Mouse (Mus musculus): ENCODE results near the gene Lin28b. TPM values are rescaled to one million over a fixed set of nuclear protein-coding genes. Genes with fewer than 3 reads are reported as not detected.
"Not testable (repeated sequence)": the region's sequence is repeated elsewhere in the genome, so short reads cannot be mapped to it uniquely, and the experiment has no call there.

Gene Lin28b
- total RNA-seq, 2 experiments from 2014 or later, result not detected

DNA sequence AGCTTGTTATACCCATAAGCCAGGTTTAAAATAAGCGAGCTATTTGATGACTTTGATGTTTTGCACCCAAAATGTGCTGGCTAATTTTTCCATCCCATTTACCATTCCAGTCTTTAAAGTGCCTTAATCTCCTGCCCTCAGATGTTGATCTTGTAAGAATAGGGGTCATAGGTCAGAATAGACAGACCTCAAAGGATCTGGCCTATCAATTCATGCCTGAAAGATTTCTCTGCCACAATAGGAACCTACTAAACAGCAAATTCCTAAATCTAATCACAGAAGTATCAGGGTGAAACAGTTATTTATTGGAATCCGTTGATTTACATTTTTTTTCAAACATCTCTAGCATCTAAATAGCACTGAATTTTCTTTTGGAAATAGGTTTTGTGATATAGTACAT is 74.5 kb downstream of the Lin28b start:
- no peak for DNase-seq (ENCODE audit: low spot score)

DNA sequence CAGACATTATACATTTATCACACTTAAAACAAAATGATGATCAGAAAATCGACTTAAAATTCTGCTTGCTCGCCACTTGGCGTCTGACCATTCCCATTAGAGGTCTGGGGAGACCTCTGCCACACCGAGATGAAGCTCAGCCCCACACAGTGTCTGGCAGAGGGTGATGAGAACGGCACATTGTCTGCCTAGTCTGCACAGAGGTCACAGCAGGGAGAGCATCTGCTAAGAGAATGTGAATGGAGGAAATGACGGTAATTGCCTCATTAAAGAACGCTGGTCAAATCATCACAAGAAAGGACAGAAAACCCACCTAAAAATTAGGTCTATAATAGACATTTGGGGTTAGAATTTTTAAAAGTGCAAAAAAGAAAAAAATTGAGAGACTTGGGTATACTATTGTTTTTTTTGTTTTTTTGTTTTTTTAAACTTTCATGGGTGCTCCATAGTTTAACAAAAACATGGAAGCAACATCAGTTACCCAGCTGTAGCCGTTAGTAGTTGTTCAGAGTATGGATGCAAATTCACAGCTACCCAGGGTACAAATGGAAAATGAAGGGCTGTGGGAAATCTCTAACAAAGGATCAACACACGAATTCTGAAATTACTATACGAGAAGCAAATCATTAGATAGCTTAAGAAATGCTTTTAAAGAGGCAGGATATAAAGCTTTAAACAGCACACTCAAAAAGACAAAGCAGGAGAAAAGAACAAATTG is 75.4 kb downstream of the Lin28b start:
- DNase-seq (ENCODE audit: low spot score), result no peak

DNA sequence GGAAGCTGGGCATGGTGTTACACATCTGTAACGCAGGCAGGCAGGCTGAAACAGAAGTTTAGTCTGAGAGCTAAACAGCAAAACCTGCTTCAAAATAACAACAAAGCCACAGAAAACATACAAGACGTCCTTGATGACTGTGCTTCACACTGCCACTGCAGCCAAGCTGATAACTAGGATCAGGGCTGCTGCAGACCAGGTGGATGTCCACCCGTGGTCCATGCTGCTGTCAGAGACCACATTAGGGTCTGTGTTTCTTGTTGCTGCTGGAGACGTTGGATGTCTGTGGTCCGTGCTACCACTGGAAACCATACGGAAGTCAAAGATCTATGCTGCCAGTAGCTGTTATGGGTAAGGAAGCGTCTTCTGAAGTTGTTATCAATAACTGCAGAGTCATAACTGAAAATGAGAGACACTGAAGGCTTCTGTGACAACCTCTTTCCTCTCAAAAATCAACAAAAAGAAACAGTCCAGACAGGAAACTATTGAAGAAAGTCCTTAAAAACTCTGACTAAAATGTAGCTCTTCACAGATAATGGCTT is 86.4 kb downstream of the Lin28b start:
- DNase-seq (ENCODE audit: low spot score), result no peak

DNA sequence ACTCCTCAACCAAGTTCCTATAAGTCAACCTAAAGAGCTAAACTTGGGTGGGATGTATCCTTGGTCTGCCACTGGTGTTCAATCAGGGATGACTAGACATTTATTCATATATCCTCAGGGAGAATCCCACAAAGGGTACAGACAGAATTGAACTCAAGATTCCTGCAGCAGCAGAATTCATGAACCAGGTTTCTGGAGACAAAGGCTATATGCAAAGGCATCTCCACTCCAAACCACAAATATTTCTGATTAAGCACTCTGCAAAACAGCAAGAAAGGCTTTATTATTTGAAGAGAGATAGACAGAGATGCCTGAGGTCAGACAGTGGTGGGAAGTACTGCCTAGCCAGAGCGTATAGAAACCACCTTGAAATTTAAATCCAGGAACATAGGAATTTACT is 88.0 kb downstream of the Lin28b start:
- no peak for DNase-seq (ENCODE audit: low spot score)

DNA sequence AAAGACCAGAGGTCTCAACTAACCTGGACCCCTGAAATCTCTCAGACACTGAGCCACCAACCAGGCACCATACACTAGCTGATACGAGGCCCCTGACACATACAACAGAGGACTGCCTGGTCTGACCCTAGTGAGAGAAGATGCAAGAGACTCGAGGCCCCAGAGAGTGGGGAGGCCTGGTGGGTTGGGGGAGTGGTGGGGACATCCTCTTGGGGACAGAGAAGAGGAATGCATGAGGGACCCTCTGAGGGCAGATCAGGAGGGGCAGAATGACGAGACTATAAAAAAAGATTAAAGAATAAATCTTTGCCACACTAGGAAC is 103.6 kb downstream of the Lin28b start:
- DNase-seq (ENCODE audit: low spot score), result no peak

DNA sequence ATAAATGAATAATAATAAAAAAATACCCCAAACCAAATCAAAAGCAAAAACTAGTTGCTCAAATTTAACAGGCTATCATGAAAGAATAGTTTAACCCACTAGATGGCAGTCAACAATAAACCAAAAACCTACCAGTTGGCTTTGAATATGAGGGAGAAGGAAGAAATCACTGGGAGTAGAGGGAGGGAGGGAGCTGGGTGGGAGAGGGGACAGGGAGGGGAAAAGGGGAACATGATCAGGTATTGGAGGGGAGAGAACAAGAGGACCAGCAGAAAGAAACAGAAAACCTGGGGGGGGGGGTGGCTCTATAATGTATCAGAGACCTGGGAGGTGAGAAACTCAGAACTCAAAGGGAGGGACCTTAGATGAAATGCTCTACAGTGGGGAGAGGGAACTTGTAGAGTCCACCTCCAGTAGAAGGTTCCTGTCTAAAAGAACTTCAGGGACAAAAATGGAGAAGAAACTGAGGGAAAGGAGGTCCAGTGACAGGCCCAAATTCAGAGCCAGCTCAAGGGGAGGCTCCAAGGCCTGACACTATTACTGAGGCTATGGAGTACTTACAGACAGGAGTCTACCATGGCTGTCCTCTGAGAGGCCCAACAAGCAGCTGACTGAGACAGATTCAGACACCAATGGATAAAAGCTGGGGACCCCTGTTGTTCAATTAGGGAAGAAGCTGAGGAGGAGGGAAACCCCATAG is 104.1 kb downstream of the Lin28b start:
- no peak for DNase-seq (ENCODE audit: low spot score)

DNA sequence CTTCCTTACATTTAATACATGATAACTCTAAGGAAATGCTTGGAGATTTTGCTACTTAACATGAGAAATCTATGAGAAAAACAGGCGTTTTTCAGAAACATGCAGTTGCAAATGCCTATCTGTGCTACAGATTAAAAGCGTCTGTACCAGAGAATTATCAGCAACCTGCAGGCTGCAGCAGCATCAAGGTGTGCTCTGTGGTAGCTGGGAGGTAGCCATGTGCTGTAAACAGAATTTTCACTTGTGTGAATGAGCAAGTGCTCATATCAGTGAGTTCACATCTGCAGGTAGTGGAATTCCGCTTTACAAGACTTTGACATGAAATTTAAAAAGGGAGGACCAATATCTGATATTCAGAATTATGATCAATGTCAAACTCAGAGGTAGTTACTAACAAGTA is 107.9 kb downstream of the Lin28b start:
- no peak for DNase-seq (ENCODE audit: low spot score)

DNA sequence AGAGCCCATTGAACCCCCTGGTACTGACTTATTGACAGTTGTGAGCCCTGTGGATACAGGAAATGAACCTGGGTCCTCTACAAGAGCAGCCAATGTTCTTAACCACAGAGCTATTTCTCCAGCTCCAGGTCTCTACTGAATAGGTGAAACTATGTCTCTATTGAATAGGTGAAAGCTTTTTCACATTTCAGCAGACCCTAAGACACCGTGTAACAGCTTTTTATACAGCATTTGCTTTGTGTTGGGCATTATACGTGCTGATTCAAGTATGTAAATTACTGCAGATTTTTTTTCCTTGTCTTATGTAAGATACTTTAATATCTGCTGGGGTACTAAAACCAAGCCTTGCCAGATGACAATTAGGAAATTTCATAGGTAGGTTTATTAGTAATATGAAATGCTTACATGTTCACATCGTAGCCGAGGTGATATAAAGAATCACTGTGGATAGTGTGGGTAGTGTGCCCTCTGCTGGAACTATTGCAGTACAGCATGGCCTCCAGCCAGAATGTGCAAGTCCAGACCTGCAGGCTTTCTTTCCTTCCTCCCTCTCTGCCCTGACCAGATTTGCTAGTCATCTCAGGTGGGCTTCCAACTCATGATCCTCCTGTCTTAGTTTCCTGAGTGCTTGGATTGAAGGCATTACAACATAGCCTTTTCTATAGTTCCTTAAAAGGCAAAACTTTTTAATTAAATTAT is 113.1 kb downstream of the Lin28b start:
- peak; percentile 76 for DNase-seq (ENCODE audit: low spot score)

DNA sequence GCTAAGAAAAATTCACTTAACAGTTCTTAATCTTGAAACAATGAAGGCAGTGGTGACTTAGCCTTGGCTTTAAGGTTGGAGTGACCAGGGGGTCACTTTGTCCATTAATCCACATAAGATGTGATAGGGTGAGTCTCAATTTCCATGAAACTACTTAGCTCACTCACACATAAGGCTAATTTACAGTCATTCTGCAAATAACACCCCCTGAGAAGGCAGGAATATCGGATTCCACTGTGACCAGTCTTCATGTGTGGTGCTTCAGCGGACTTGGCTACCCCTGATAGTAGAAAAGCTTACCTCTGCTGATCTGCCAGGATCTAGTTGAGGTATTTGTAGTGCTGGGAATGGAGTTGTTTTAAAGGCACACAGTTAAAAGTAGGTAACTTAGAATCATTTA is 115.7 kb downstream of the Lin28b start:
- no peak for DNase-seq (ENCODE audit: low spot score)

DNA sequence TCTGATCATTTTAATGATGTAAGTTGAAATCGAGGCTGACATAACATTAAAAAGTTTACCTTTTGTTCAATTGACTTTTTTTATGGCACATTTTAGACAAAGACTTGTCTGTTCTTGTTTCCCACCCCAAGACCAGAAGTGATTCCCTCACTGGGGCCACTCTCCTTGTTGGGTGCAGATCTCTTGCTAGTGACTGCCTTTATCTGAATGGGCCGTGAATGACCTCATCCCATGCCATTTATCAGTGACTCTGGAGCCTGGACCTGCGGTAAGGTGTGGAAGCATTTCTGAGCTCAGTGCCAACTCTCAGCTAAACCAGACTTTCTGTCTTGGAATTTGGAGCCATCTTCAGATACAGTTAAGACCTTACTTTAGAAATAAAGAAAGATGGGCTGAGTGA is 116.6 kb downstream of the Lin28b start:
- DNase-seq (ENCODE audit: low spot score), result no peak

DNA sequence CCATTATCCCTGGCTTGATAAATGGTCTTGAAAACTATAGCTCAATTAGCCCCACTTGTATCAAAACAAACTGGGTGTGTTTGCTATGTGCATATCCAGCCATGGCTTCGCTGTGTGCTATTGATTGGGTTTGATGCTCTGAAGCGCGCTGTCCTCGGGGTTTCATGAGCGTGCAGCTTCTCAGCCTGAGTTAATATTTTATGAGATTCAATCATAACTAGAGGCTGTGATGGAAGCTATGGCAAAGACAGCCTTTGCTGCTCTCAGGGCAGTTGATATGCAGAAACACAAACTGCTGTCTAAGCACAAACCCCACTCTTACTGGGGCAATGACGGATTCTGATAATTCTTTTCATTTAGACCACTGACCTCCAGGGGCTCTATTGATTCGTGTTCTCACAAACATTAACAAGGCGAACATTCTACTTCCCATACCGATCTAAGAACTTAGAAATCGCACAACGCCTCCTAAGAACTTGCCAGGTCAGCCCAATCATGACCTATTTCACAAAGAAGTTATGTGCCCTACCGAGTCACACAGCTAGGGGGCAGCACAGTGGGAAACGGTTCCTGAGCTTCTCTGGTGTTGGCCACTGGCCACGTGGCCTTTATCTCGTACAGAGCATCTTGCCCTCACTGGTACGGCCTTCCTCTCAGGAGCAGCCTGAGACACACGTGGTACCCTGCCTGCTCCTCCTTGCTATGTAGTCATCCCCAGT is 119.0 kb downstream of the Lin28b start:
- no peak for DNase-seq (ENCODE audit: low spot score)

DNA sequence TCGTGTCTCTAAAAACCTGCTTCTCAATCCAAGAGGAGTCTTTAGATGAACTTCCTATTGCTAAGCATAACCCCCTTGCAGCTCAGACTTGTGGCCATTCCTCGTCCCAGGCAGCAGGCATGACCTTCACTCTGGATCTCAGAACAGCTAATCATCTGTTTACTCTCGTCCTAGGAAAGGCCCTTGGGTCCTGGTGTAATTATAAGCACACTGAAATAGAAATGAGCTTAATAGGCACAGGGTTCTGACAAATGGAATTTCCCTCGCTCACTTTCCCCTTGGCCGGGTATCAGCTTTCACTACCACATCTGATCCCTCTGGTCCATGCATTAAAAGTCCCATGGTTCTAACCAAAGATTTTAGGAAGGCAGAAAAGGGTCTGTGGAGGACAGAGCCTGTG is 122.8 kb downstream of the Lin28b start:
- DNase-seq (ENCODE audit: low spot score), result peak; percentile 67

DNA sequence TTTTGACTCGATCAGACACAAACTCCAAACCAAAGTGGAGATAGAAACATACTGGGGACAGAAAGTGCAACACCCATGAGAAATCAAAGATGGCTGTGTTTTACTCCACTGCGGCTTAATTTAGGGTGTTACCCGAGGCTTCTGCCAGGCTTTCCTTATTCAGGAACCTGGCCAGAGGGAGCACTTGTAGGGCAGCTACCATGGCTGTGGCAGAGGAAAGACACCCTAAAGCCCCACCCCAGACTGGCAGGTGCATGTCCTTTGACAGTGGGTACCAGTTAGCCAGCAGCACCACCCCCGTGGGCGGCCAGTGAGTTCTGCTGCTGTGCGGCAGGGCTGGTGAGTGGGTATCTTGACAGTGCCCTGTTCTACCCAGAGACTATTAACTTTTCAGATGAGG is 130.1 kb downstream of the Lin28b start:
- DNase-seq (ENCODE audit: low spot score), result peak; percentile 56

DNA sequence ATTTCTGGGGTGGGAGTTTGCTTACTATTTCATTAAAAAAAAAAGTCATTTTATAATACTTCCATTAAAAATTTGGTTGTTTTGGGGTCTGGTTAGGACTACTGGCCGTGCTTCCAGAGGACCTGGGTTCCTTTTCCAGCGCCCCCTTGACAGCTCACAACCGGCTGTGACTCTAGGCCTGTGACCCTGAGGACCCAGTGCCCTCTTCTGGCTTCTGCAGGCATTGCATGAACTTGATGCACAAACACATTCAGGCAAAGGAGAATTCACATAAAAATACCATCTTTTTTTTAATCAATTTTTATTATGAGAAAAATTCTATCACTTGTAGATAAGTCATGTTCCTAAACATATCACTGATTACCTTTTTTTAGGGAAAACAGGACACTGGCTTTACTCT is 138.1 kb downstream of the Lin28b start:
- DNase-seq (ENCODE audit: low spot score), result not testable (repeated sequence)

DNA sequence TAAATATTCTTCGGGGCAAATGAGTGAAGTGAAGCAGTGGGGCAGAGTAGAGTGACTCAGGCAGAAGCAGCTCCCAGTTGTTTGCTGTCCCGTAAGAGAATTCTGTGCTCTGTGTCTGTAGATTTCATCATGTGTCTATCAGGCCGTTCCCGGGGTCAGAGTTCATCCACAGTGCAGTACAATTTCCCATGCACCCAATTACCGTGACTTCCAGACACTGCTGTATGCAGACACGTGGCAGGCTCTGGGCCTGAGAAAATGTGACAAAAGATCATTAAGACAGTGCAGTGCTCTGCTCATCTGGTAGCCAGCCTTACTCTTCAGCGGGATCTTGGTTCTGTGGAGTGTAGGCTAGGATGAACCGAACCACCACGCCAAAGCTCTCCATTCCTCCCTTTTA is 141.0 kb downstream of the Lin28b start:
- DNase-seq (ENCODE audit: low spot score), result no peak

DNA sequence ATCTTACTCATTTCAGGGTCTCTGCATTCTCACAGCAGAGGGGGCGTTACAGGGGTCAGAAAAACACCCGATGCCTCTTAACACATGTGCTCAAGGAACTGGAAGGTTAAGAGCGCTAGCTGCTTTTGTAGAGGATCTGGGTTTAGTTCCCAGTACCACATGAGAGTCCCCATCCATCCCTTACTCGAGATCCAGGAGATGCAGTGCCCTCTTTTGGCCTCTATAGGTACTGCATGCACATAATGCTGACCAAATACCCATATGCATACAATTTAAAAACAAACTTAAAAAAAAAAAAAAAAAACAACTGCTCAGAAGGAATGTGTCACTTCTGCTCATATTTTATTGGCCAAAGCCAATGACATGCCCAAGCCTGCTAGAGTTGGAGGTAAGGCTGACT is 141.8 kb downstream of the Lin28b start:
- no peak for DNase-seq (ENCODE audit: low spot score)

DNA sequence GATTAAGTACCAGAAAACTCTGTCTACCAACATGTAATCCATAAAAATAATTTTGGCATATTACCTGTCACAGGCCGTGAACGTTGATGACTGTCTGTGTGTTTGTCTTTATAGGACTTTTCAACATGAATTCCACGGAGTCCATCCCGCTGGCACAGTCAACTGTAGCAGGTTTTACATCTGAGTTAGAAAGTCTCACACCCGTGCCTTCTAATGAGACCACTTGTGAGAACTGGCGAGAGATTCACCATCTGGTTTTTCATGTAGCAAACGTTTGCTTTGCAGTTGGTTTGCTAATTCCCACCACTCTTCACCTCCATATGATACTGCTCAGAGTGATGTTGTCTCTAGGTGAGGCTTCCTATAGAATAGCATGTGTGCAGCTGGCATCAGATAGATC is 147.1 kb downstream of the Lin28b start:
- DNase-seq (ENCODE audit: low spot score), result no peak

DNA sequence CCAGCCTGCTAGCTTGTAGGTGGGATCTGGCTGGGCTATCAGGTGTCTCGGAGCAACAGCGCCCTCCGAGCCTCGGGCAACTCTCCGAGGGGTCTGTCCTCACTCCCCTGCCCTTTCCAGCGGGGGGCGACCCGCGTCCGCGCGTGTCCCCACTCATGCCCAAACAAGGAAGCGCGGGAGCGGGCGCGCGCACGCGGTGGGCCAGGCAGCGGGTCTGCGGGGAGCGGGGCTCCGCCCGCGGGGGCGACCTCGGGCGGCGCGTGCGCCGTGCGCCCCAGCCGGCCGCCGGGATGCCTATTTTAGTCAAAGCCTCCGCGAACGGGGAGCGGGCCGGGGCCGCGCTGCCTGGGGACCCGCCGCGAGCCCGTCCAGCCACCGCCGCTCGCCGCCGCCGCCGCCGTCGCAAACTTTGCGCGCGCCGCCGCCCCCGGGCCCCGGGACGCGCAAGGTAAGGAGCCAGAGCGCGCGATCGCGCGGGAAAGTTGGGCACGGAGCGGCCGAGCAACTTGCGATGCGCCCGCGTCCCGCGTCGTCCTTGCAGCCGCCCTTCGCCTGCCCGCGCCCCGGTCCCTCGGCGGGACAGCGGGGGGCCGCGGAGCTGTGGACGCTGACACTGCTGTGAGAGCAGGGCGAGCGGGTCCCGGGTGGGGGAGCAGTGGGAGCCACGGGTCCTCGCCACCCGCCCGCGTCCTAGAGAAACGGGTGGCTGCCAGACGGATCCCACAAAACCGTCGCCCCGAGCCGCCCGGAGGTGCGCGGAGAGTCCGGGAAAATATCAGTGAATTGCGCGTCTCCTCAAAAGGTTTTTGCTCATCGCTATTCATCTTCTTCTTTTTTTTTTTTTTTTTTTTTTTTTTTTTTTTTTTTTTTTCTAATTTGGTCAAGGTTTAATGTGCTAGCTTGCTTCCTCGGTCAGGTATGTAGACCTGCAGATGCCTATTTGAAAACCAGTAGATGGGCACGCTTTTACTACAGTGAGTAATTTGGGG is 150.5 kb downstream of the Lin28b start, which contains the start of gene Bves:
Gene Bves (plus strand): TSS at position 339 of the 989 bp plus-strand sequence.
- DNase-seq (ENCODE audit: low spot score), result peak; percentile 58

DNA sequence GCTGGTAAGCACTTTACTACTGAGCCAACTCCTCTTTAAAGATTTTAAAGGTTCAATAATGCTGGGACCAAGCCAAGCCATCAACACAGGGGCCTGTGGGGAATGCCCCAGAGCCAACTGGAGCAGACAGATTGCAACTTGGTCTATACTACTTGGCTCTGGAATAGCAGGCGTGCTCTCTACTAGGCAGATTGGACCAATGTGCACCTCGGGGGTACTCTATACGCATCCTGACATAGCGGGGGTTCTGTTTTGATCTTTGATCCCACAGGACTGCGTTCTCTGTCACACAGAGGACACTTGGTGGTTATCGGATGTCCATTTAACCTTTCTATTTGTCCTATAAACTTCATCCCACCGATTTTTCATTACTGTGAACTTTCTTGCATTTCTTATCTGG is 151.3 kb downstream of the Lin28b start:
- DNase-seq (ENCODE audit: low spot score), result no peak

DNA sequence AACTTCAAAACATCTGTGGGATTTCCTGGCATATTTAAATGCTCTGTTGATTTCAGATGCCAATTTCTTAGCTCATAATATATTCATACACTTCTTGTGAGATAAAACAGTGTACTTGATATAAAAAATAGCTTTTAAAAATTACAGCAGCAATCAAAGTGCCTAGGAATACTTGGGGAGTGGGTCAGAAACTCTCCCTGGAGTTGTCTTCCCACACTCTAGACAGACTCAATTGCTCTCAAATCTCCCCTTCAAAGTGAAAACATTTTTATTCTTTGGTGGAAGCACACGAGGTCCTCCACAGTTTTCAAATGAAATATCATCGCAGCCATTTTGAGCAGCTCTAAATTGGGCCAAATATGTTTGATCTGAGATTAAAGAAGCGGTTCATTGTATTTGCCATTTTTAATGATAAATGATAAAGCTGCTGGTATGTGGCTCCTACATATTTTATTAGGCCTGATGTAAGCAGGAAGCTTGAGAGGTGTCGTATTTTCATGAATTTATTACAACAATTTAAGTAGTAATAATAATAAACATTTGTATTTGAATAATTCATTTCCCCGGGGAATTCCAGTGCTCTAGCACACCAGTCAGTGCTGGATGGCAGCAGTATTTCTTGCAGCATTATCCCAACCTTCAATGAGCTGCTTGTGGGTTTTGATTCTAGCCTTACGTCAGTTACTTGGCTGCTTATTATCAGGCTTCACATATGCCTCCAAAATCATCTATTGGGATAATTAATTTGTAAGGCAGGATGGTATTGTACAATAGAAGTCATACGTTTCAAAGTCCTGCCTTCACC is 157.8 kb downstream of the Lin28b start:
- DNase-seq (ENCODE audit: low spot score), result no peak

All from gastrocnemius, adult 18-20 months (tissue).